Mouse (Mus musculus) large intestine, adult 2 months (tissue): Measurements from ENCODE around the gene Prex1. TPM values are rescaled to one million over a fixed set of nuclear protein-coding genes. Genes with fewer than 3 reads are reported as not detected.
A peak's percentile ranks its signal among the peaks of the same experiment; 100 is the strongest.

Source experiments
- DNase-seq: peaks from one replicate; pipeline ENCODE4 v3.0.0-alpha.2; 2012; ENCODE audit warnings: low read depth, low spot score
- WGBS: fragments of 180-500 bp; shearing (Covaris S2); methylation state at CpG from one replicate; pipeline ENCODE4 v1.1.7; 2018; 5-methylcytosine and 5-hydroxymethylcytosine counted together
- polyA plus RNA-seq: library from polyadenylated mRNA; depleted of rRNA; stranded (reverse); fragments of >200 nt; gene quantifications from 2 replicates; pipeline ENCODE4 v1.2.3, GENCODE M21; 2012

Prex1 gene
- polyA plus RNA-seq, 1 experiment: 12.6 TPM

GRCm38 (mm10) chr2:166728261-166728680 lies 14.6 kb upstream of the Prex1 start:
- 53% methylated on average over 3 of the region's 3 CpGs for WGBS
- DNase-seq: peak; percentile 21

GRCm38 (mm10) chr2:166727790-166728189 lies 14.2 kb upstream of the Prex1 start:
- 84% methylated on average over 10 of the region's 10 CpGs for WGBS
- DNase-seq: no peak

DNA sequence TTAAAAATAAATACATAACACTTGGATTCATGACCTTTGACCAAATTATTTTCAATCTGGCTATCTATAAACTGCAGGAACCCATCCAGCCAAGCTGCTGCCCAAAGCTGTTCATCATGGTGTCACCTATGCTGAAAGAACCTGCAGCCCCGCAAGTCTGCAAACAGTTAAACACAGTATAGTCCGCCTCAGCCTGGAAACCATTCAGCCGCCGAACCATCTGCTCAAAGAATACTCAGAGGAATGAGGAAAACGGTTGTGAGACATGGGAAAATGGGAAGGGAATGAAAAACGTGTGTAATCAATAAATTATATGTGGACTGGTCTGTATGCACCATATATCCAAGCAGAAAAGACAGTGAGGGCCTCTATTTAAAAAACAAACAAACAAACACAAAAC lies 13.3 kb upstream of the Prex1 start:
- 33% methylated on average over 6 of the region's 6 CpGs for WGBS
- no peak for DNase-seq

DNA sequence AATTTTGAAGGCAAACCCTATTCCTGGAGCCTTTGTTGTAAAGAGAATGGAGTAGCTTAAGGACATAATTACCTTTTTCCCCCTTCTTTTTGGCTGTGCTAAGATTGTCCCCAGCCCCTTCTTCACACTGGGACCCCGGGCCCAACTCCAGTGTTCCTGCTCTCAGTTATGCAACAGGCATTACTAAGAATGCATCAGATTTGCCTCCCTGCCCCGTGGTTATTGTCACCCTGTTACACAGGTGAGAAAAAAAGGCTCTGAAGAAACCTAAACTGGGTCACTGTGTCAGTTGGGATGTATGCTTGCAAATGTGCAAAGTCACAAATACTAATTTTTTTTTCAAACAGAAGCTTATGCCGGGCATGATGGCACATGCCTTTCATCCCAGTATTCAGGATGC lies 6.8 kb upstream of the Prex1 start:
- WGBS: 68% methylated on average over 3 of the region's 3 CpGs
- DNase-seq: no peak

DNA sequence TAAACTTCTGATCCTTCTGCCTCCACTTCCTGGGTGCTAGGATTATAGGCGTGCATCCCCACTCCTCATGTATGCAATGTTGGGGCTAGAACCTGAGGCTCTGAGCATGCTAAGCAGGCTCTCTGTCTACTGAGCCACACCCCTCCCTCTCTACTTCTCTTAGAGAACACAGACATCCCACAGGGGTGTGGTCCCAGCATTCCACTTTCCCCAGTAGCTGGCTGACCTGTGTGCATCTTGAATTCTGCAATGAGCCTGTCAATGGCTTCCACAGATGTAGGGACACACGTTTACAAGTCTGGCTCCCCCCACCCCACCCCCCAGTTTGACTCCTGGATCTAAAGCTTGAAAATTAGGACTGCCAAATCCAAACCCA lies 6.3 kb upstream of the Prex1 start:
- WGBS: 55% methylated on average over 2 of the region's 2 CpGs
- DNase-seq: no peak

- WGBS: 97% methylated on average over 1 of the region's 1 CpGs
Observed at GRCm38 (mm10) chr2:166719301-166719929, 5.8 kb upstream of the Prex1 start.

GRCm38 (mm10) chr2:166716067-166716466 lies 2.4 kb upstream of the Prex1 start:
- 81% methylated on average over 7 of the region's 7 CpGs for WGBS
- DNase-seq: no peak

More at GRCm38 (mm10) chr2:166719301-166719929, 5.8 kb upstream of the Prex1 start:
- no peak for DNase-seq

GRCm38 (mm10) chr2:166714427-166714699 lies 731 bp upstream of the Prex1 start:
- 8% methylated on average over 11 of the region's 11 CpGs for WGBS
- no peak for DNase-seq

DNA sequence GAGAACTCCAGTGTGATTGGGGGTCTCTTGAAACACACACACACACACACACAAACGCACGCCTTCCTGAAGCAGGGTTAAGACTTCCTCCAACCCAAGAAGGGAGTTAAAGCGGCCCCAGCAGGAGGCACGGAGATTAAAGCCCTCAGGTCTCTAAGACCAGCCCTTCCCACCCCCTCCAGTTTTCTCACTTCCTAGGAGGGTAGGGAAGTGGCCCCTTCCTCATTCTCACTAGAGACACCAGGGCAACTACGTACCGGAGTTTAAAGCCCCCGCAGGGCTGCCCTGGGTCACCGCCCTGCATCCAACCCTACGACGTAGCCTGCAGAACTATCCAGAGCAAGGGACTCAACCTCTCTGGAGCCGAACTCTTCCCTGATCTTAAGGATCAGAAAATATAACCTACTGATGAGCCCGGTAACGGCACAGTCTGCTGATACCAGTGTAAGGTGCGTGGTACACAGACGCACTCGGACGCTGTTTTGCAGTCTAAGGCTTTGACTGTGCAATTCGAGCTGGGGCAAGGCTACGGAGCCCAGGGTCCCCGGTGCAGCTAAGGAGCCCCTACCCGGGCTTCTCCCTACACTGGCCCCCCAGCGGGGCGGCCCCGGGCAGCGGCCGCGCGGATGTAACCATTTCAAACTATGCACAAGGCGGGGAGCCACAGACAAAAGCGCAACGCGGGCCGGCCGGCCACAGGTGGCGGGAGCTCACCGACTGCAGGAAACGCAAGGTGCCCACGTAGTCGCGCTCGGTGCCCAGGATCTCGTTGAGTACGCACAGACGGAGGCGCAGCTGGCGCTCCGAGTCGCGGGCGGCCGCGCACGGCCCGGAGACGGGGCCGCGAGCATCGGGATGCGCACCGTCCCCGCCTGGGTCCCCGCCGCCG lies 587 bp downstream of the Prex1 start:
- 2% methylated on average over 64 of the region's 64 CpGs for WGBS

GRCm38 (mm10) chr2:166712310-166712709 lies 1.3 kb downstream of the Prex1 start:
- DNase-seq: no peak
- 14% methylated on average over 4 of the region's 4 CpGs for WGBS

More for the DNA sequence above, 587 bp downstream of the Prex1 start:
- no peak for DNase-seq

- WGBS: 60% methylated on average over 7 of the region's 7 CpGs
- no peak for DNase-seq
Observed at GRCm38 (mm10) chr2:166711681-166712132, 1.9 kb downstream of the Prex1 start.

- DNase-seq: no peak
- WGBS: 86% methylated on average over 2 of the region's 2 CpGs
Observed at GRCm38 (mm10) chr2:166709883-166710282, 3.7 kb downstream of the Prex1 start.

GRCm38 (mm10) chr2:166708304-166708703 lies 5.3 kb downstream of the Prex1 start:
- 78% methylated on average over 8 of the region's 8 CpGs for WGBS
- no peak for DNase-seq

DNA sequence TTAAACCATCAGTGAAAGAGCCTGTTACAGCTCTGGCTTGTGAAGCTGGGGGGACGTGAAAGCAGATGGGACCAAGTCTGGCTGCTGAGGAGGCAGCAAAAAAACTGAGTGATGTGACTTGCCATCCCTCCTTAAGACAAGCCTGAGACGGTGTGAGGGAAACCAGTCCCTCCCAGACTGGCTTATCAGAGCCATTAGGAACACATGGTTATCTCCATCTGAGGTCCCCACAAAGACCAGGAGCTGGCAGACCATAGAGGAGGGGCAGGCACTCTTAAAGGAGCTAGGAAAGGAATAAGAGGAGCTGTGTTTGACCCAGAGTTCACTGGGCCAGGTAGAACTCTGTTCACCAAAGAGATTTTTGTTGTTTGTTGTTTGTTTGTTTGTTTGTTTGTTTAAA lies 7.1 kb downstream of the Prex1 start:
- DNase-seq: no peak
- WGBS: 69% methylated on average over 2 of the region's 2 CpGs

DNA sequence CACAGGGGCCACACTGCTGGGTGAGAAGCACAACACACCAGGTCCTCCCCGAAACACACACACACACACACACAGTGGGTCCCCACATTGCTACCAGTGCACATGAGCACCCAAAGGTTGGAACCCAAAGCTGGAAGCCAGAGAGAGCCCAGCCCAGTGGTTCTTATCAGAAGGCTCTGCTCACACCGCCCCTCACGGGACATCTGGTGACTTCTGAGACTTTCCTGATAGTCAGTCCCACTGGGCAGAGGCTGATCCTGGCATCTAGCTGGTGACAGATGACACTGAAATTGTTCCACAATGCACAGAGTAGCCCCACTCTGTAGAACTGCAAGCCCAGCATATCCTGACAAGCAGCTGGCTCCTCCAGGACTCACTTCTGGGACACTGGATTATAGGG lies 10.1 kb downstream of the Prex1 start:
- 71% methylated on average over 3 of the region's 3 CpGs for WGBS
- DNase-seq: no peak

DNA sequence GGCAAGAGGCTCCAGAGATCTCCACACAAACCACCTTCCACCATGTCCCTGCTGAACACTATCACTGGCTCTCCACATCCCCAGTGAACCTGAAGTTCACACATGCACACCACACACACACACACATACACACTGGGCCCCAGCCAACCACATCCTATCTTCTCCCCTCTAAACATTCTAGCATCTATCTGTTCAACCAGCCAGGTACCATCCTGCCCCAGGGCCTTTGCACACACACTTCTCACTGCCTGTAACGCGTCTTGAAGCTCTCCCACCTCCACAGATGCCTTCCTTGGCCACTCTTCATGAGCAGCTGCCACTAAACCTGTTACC lies 11.6 kb downstream of the Prex1 start:
- no peak for DNase-seq
- 95% methylated on average over 2 of the region's 2 CpGs for WGBS

- no peak for DNase-seq
- WGBS: 58% methylated on average over 23 of the region's 23 CpGs
Observed at GRCm38 (mm10) chr2:166701248-166702112, 12.2 kb downstream of the Prex1 start.

DNA sequence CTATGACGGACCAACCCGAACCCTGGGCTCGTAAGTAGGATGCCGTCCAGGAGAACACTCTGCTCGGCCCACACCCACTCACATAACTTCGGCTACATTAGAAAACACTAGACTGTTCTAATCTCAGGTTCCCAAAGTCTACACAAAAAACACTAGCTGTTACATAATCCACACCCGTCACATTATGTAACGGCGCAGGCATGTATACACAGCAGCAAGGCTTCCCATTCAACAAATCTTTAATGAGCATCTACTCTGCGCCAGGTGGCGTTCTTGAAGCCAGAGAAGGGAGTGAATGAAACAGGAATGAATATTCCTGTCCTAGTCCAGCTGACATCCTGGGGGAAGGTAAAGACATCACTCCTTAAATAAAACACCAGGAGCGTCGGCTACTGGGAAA lies 12.9 kb downstream of the Prex1 start:
- no peak for DNase-seq
- WGBS: 58% methylated on average over 13 of the region's 13 CpGs

DNA sequence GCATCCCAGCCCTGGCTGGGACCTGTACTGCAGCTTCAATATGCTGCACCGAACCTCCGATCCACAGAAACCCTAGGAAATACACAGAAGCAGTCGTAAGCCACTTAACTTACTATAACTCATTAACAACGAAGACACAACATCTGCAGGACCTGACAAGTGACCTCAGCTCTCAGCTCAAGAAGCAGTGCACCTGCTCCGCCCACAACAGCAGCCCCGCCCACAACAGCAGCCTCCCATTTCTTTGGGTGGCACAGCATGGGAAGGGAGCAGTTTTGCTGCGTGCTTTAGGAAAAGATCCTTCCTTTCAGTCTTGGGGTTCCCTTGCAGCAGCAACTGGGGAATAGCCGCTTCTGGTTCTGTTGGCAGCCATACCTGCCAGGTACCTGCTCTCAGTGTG lies 13.5 kb downstream of the Prex1 start:
- 28% methylated on average over 8 of the region's 8 CpGs for WGBS
- no peak for DNase-seq

DNA sequence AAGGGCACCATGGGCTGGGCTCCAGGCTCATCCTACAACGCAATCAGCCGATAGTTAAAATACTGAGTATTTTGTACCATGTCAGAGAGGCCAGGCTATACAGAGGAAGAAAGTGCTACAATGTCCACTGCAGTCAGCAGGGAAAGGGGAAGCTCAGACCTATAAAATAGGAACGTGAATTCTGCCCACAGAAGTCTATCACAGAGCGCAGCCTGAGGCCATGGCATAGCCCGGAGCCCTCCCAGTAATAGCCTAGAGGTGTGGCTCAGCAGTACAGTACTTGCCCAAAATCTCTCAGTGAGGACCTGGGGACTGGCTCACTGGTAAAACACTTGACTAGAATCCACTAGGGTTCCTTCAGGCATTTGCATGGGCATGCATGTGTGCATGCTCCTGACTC lies 14.1 kb downstream of the Prex1 start:
- 82% methylated on average over 5 of the region's 5 CpGs for WGBS
- DNase-seq: no peak
